Mouse (Mus musculus): ENCODE measurements around the gene Polr2h. TPM values are rescaled to one million over a fixed set of nuclear protein-coding genes. Genes with fewer than 3 reads are reported as not detected.

Polr2h gene
- total RNA-seq, 2 experiments from 2014 or later: 26.0 to 31.7 TPM

Other genes starting within 250 kb of the Polr2h start
- 10 to 100 TPM; 56.6 to 61.4 TPM for gene Eif2b5, start 218.8 kb upstream of the Polr2h start, total RNA-seq (2021)
- gene Dvl3, start 200.7 kb upstream of the Polr2h start, total RNA-seq (2021): 10 to 100 TPM; 38.9 to 43.5 TPM
- 100 to 1,000 TPM; 277 to 296 TPM for gene Ap2m1, start 182.2 kb upstream of the Polr2h start, total RNA-seq (2021)
- gene Abcf3, start 169.1 kb upstream of the Polr2h start, total RNA-seq (2021): 10 to 100 TPM; 71.2 to 78.8 TPM
- 1 to 10 TPM; 1.9 to 4.8 TPM for gene Vwa5b2, start 128.2 kb upstream of the Polr2h start, total RNA-seq (2021)
- 10 to 100 TPM in 1 of 2 experiments, 1 to 10 TPM in 1; 9.3 to 10.7 TPM for gene Eef1akmt4, start 106.1 kb upstream of the Polr2h start, total RNA-seq (2021)
- not detected for gene Gm49333, start 106.1 kb upstream of the Polr2h start, total RNA-seq (2021)
- gene Alg3, start 105.9 kb upstream of the Polr2h start, total RNA-seq (2021): 10 to 100 TPM; 16.8 to 17.9 TPM
- 10 to 100 TPM; 11.0 to 23.4 TPM for gene Camk2n2, start 96.4 kb upstream of the Polr2h start, total RNA-seq (2021)
- gene Ece2, start 87.8 kb upstream of the Polr2h start, total RNA-seq (2021): 1 to 10 TPM; 7.5 to 9.1 TPM
- gene Psmd2, start 66.0 kb upstream of the Polr2h start, total RNA-seq (2021): 100 to 1,000 TPM; 196 to 198 TPM
- 100 to 1,000 TPM; 366 to 393 TPM for gene Eif4g1, start 49.4 kb upstream of the Polr2h start, total RNA-seq (2021)
- gene Fam131a, start 24.4 kb upstream of the Polr2h start, total RNA-seq (2021): 10 to 100 TPM; 12.8 to 15.1 TPM
- 10 to 100 TPM; 15.2 to 26.5 TPM for gene Clcn2, start 81 bp downstream of the Polr2h start, total RNA-seq (2021)
- 1 to 10 TPM; 5.2 to 6.0 TPM for gene Chrd, start 15.5 kb downstream of the Polr2h start, total RNA-seq (2021)
- gene Thpo, start 16.8 kb downstream of the Polr2h start, total RNA-seq (2021): 1 to 10 TPM; 2.5 to 3.3 TPM